Mouse (Mus musculus) thymus, adult 2 months (tissue): ENCODE data around the gene Hsd17b3. TPM values are rescaled to one million over a fixed set of nuclear protein-coding genes. Genes with fewer than 3 reads are reported as not detected.

Source experiments
- DNase-seq: peaks from one replicate; pipeline ENCODE4 v3.0.0; 2021
- H3K27ac ChIP-seq: fragments of 200-500 bp; 2 replicates; pipeline ENCODE4 v1.5.1; 2012; ENCODE audit warnings: low read length, control low read depth; ENCODE audit not compliant: control insufficient read depth, insufficient read depth
- H3K27me3 ChIP-seq: fragments of 200-500 bp; 2 replicates; pipeline ENCODE4 v1.6.1; 2012; ENCODE audit warnings: mild to moderate bottlenecking, low read length, moderate library complexity, mixed read lengths; ENCODE audit not compliant: control insufficient read depth, insufficient read depth
- H3K36me3 ChIP-seq: fragments of 200-500 bp; 2 replicates; pipeline ENCODE4 v1.6.1; 2012; ENCODE audit warnings: mild to moderate bottlenecking, low read length, moderate library complexity; ENCODE audit not compliant: control insufficient read depth, insufficient read depth
- H3K4me1 ChIP-seq: fragments of 200-500 bp; replicated peaks from 2 replicates; pipeline ENCODE4 v1.6.1; 2012; ENCODE audit warnings: low read length; ENCODE audit not compliant: control insufficient read depth, insufficient read depth
- H3K4me3 ChIP-seq: fragments of 200-500 bp; 2 replicates; pipeline ENCODE4 v1.5.1; 2012; ENCODE audit warnings: mild to moderate bottlenecking, low read length, control low read depth, moderate library complexity; ENCODE audit not compliant: control insufficient read depth, insufficient read depth
- CTCF ChIP-seq: fragments of 200-500 bp; IDR thresholded peaks from 2 replicates; pipeline ENCODE4 v1.5.1; 2012; ENCODE audit warnings: mild to moderate bottlenecking, control low read depth, low read length, moderate library complexity, borderline replicate concordance; ENCODE audit not compliant: control insufficient read depth, poor library complexity, insufficient read depth; ENCODE audit errors: extremely low read depth
- POLR2A ChIP-seq: fragments of 200-500 bp; IDR thresholded peaks from 2 replicates; pipeline ENCODE4 v1.6.1; 2012; ENCODE audit warnings: mild to moderate bottlenecking, low read length, control low read depth, moderate library complexity; ENCODE audit not compliant: control insufficient read depth, poor library complexity, insufficient read depth; ENCODE audit errors: extremely low read depth
- WGBS: fragments of 180-500 bp; shearing (Covaris S2); methylation state at CpG from one replicate; pipeline ENCODE4 v1.1.7; 2018; 5-methylcytosine and 5-hydroxymethylcytosine counted together
- polyA plus RNA-seq: library from polyadenylated mRNA; depleted of rRNA; stranded (reverse); fragments of >200 nt; gene quantifications from 2 replicates; pipeline ENCODE4 v1.2.3, GENCODE M21; 2012

The Hsd17b3 gene
- polyA plus RNA-seq, 1 experiment, result 0.36 TPM

GRCm38 (mm10) chr13:64120760-64121159 is 31.7 kb upstream of the Hsd17b3 start:
- Histone ChIP-seq H3K27me3 (no peaks in the 10 kb centered on the region), H3K4me3 (no peak overlapping the region), H3K27ac (no peak overlapping the region), H3K36me3 (no peaks in the 10 kb centered on the region), H3K4me1 (no peaks in the 10 kb centered on the region)
- no peak for TF ChIP-seq CTCF
- no peak for TF ChIP-seq POLR2A
- DNase-seq, result no peak
- 35% methylated on average over 4 of the region's 4 CpGs for WGBS

- H3K4me3 ChIP-seq, result no peak overlapping the region
- H3K4me1 ChIP-seq, result no peaks in the 10 kb centered on the region
- no peaks in the 10 kb centered on the region for H3K36me3 ChIP-seq
- no peak overlapping the region for H3K27ac ChIP-seq
- TF ChIP-seq CTCF, result no peak
- no peak for TF ChIP-seq POLR2A
- no peaks in the 10 kb centered on the region for H3K27me3 ChIP-seq
- 58% methylated on average over 2 of the region's 2 CpGs for WGBS
- DNase-seq, result no peak
These were observed 28.4 kb upstream of the Hsd17b3 start for GRCm38 (mm10) chr13:64117442-64117841.

- H3K36me3 ChIP-seq, result no peaks in the 10 kb centered on the region
- H3K27ac ChIP-seq, result no peak overlapping the region
- no peak for DNase-seq
- H3K4me1 ChIP-seq, result no peaks in the 10 kb centered on the region
- no peak for TF ChIP-seq CTCF
- TF ChIP-seq POLR2A, result no peak
- no peak overlapping the region for H3K4me3 ChIP-seq
- WGBS, result 95% methylated on average over 1 of the region's 1 CpGs
- H3K27me3 ChIP-seq, result no peaks in the 10 kb centered on the region
These were observed 21.4 kb upstream of the Hsd17b3 start for GRCm38 (mm10) chr13:64110421-64110820.

GRCm38 (mm10) chr13:64108381-64108850 is 19.4 kb upstream of the Hsd17b3 start:
- TF ChIP-seq CTCF (no peak), POLR2A (no peak)
- WGBS, result 46% methylated on average over 5 of the region's 5 CpGs
- Histone ChIP-seq H3K27ac (no peak overlapping the region), H3K36me3 (no peaks in the 10 kb centered on the region), H3K4me3 (no peak overlapping the region), H3K27me3 (no peaks in the 10 kb centered on the region), H3K4me1 (no peaks in the 10 kb centered on the region)
- DNase-seq, result no peak

GRCm38 (mm10) chr13:64107535-64107934 is 18.5 kb upstream of the Hsd17b3 start:
- no peak overlapping the region for H3K4me3 ChIP-seq
- DNase-seq, result no peak
- no peak for TF ChIP-seq POLR2A
- TF ChIP-seq CTCF, result no peak
- H3K27me3 ChIP-seq, result no peaks in the 10 kb centered on the region
- no peak overlapping the region for H3K27ac ChIP-seq
- H3K36me3 ChIP-seq, result no peaks in the 10 kb centered on the region
- H3K4me1 ChIP-seq, result no peaks in the 10 kb centered on the region
- WGBS, result 74% methylated on average over 8 of the region's 8 CpGs

GRCm38 (mm10) chr13:64107105-64107504 is 18.1 kb upstream of the Hsd17b3 start:
- no peak overlapping the region for H3K27ac ChIP-seq
- H3K4me3 ChIP-seq, result no peak overlapping the region
- no peaks in the 10 kb centered on the region for H3K27me3 ChIP-seq
- no peaks in the 10 kb centered on the region for H3K36me3 ChIP-seq
- DNase-seq, result no peak
- no peaks in the 10 kb centered on the region for H3K4me1 ChIP-seq
- 89% methylated on average over 3 of the region's 3 CpGs for WGBS
- TF ChIP-seq POLR2A, result no peak
- TF ChIP-seq CTCF, result no peak

GRCm38 (mm10) chr13:64105690-64106089 is 16.7 kb upstream of the Hsd17b3 start:
- TF ChIP-seq POLR2A (no peak), CTCF (no peak)
- Histone ChIP-seq H3K36me3 (no peaks in the 10 kb centered on the region), H3K27ac (no peak overlapping the region), H3K4me1 (no peaks in the 10 kb centered on the region), H3K27me3 (no peaks in the 10 kb centered on the region), H3K4me3 (no peak overlapping the region)
- WGBS, result 96% methylated on average over 3 of the region's 3 CpGs
- DNase-seq, result no peak
